Mouse (Mus musculus) hindbrain, embryonic 16.5 days (tissue): ENCODE data around the gene Tatdn2. TPM values are rescaled to one million over a fixed set of nuclear protein-coding genes. Genes with fewer than 3 reads are reported as not detected.
"Not testable (repeated sequence)": the region's sequence is repeated elsewhere in the genome, so short reads cannot be mapped to it uniquely, and the experiment has no call there.

Source experiments
- ATAC-seq: fragments of 200-750 bp; cut with Nextera tagmentation; 2 replicates; pipeline ENCODE4 v1.8.0; 2017; ENCODE audit warnings: moderate TSS enrichment, moderate library complexity
- H3K27ac ChIP-seq: fragments of 300-500 bp; sonication (generic); 2 replicates; pipeline ENCODE4 v1.5.1; 2014; ENCODE audit warnings: low read depth, mild to moderate bottlenecking, control low read depth, low read length, moderate library complexity
- H3K27me3 ChIP-seq: fragments of 300-500 bp; sonication (generic); replicated peaks from 2 replicates; pipeline ENCODE4 v1.6.1; 2014; ENCODE audit warnings: low read length; ENCODE audit not compliant: control insufficient read depth, insufficient read depth
- H3K36me3 ChIP-seq: fragments of 300-500 bp; sonication (generic); 2 replicates; pipeline ENCODE4 v1.6.1; 2014; ENCODE audit warnings: mild to moderate bottlenecking, low read length, moderate library complexity, mixed read lengths; ENCODE audit not compliant: control insufficient read depth, insufficient read depth
- H3K4me1 ChIP-seq: fragments of 300-500 bp; sonication (generic); 2 replicates; pipeline ENCODE4 v1.6.1; 2014; ENCODE audit warnings: low read depth, low read length; ENCODE audit not compliant: control insufficient read depth, insufficient read depth
- H3K4me2 ChIP-seq: fragments of 300-500 bp; sonication (generic); 2 replicates; pipeline ENCODE4 v1.6.1; 2014; ENCODE audit warnings: mild to moderate bottlenecking, low read length, control low read depth, moderate library complexity
- H3K4me3 ChIP-seq: fragments of 300-500 bp; sonication (generic); 2 replicates; pipeline ENCODE4 v1.5.1; 2014; ENCODE audit warnings: mild to moderate bottlenecking, low read length, control low read depth, moderate library complexity
- H3K9ac ChIP-seq: fragments of 300-500 bp; sonication (generic); 2 replicates; pipeline ENCODE4 v1.6.1; 2014; ENCODE audit warnings: low read depth, mild to moderate bottlenecking, control low read depth, low read length, moderate library complexity
- H3K9me3 ChIP-seq: fragments of 300-500 bp; sonication (generic); 2 replicates; pipeline ENCODE4 v1.6.1; 2014; ENCODE audit warnings: mild to moderate bottlenecking, low read length, moderate library complexity; ENCODE audit not compliant: control insufficient read depth
- WGBS: fragments of 180-500 bp; shearing (Covaris S2); extraction: QIAGEN DNeasy Blood & Tissue Kit; methylation state at CpG from one replicate; pipeline ENCODE4 v1.1.7; 2014; 5-methylcytosine and 5-hydroxymethylcytosine counted together
- polyA plus RNA-seq: library from polyadenylated mRNA; unstranded; fragments of >200 nt; fragmentation: Nextera tagmentation; extraction: Ambion mirVana; gene quantifications from 2 replicates; pipeline ENCODE4 v1.2.1, GENCODE M21; 2015

Tatdn2 gene
- polyA plus RNA-seq, 1 experiment from 2014 or later, result 0.56 TPM

DNA sequence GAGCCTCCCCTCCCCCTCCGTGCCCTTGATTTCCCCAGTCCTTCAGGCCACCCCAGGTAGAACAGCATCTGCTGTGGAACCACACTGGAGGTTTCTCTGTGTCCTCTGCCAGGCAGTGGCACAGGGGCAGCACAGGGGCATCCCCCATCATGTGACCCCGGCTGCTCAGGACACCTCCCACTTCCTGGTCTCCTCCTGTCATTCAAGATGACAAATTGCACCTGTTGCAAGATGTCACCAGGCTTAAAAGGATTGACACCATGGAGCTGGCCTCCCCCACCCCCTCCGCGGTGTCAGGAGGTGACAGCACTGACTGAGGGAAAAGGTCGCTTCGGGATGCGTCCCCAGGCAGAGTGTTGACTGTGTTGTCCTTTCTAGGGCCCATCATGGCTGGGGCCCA lies 27.0 kb upstream of the Tatdn2 start:
- Histone ChIP-seq H3K27me3 (no peaks in the 10 kb centered on the region), H3K9ac (no peak overlapping the region), H3K4me3 (no peak overlapping the region), H3K4me2 (no peak overlapping the region), H3K36me3 (no peaks in the 10 kb centered on the region), H3K27ac (no peak overlapping the region), H3K4me1 (no peaks in the 10 kb centered on the region), H3K9me3 (no peaks in the 10 kb centered on the region)
- no peak for ATAC-seq
- 70% methylated on average over 7 of the region's 7 CpGs for WGBS

DNA sequence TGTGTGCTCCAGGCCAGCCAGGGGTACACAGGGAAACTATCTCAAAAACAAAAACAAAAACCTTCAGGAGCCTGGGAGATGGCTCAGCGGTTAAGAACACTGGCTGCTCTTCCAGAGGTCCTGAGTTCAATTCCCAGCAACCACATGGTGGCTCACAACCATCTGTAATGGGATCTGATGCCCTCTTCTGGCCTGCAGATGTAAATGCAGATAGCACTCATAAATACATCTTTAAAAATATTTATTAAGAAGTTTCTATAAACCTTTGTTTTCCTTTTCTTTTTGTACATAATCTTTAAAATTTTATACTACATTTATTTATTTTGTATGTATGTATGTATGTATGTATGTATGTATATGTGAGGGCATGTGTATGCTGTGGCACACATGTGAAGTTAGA lies 24.8 kb upstream of the Tatdn2 start:
- not testable (repeated sequence) for H3K36me3 ChIP-seq, H3K4me1 ChIP-seq, H3K4me3 ChIP-seq, H3K4me2 ChIP-seq, ATAC-seq, H3K9me3 ChIP-seq, H3K27ac ChIP-seq, H3K9ac ChIP-seq, H3K27me3 ChIP-seq
- WGBS, result 83% methylated on average over 1 of the region's 1 CpGs

DNA sequence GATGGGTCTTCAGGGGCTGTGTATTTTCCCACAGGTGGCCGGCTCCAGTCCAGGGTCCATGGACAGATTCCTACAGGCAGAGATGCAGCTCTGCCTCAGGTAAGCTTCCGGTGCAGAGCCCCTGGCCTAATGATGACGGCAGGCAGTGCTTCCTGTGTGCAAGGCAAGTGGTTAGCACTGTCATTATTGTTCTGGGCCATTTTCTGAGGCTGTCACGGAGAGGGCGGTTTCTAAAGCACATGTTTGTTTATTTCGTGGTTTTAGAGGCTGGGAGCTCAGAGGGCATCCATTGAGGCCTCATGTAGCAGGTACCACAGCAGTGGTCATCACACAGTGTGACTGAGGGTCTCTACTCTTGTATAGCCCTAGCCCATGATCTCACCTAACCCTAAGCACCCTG lies 23.9 kb upstream of the Tatdn2 start:
- Histone ChIP-seq H3K4me2 (no peak overlapping the region), H3K4me1 (no peaks in the 10 kb centered on the region), H3K27me3 (no peaks in the 10 kb centered on the region), H3K36me3 (no peaks in the 10 kb centered on the region), H3K4me3 (no peak overlapping the region), H3K27ac (no peak overlapping the region), H3K9me3 (no peaks in the 10 kb centered on the region), H3K9ac (no peak overlapping the region)
- 84% methylated on average over 6 of the region's 6 CpGs for WGBS
- no peak for ATAC-seq

DNA sequence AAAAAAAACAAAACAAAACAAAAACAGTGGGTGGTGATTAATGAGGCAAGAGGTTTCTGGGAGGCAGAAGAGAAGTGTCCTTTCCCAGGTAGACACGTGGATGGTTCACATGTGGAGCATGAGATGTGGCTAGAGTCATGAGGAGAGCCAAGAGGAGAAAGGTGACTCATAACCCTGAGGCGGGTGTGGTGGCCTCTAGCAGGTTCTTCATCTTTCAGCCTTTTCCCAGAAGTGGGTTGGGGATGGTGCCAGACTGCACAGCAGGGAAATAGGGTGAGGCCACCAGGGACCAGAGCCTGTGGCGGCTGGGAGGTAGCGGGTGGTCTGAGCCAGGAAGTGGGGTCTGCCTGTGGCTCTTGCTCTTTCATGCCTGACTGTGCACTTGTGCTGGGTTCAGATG lies 21.6 kb upstream of the Tatdn2 start:
- H3K9ac ChIP-seq, result no peak overlapping the region
- 85% methylated on average over 4 of the region's 4 CpGs for WGBS
- H3K4me2 ChIP-seq, result no peak overlapping the region
- no peak overlapping the region for H3K27ac ChIP-seq
- H3K36me3 ChIP-seq, result no peaks in the 10 kb centered on the region
- H3K4me3 ChIP-seq, result no peak overlapping the region
- no peaks in the 10 kb centered on the region for H3K4me1 ChIP-seq
- H3K27me3 ChIP-seq, result no peaks in the 10 kb centered on the region
- H3K9me3 ChIP-seq, result no peaks in the 10 kb centered on the region
- no peak for ATAC-seq

DNA sequence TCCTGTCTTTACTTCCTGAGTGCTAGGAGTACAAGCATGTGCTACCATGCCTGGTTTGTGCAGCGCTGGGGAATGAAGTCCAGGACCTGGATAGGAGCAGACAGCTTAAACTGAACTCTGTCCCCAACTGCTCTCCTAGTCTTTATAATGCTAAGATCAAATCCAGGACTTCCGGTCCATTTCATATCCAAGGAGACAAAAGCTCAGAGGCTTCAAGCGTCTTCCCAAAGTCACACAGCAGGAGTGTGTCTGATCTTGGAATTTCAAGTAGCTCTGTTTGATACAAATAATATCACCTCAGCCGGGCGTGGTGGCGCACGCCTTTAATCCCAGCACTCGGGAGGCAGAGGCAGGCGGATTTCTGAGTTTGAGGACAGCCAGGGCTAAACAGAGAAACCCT lies 20.9 kb upstream of the Tatdn2 start:
- H3K9ac ChIP-seq, result no peak overlapping the region
- H3K4me1 ChIP-seq, result no peaks in the 10 kb centered on the region
- H3K9me3 ChIP-seq, result no peaks in the 10 kb centered on the region
- H3K27ac ChIP-seq, result no peak overlapping the region
- no peak overlapping the region for H3K4me3 ChIP-seq
- H3K27me3 ChIP-seq, result no peaks in the 10 kb centered on the region
- ATAC-seq, result no peak
- H3K36me3 ChIP-seq, result no peaks in the 10 kb centered on the region
- 93% methylated on average over 9 of the region's 9 CpGs for WGBS
- H3K4me2 ChIP-seq, result no peak overlapping the region

DNA sequence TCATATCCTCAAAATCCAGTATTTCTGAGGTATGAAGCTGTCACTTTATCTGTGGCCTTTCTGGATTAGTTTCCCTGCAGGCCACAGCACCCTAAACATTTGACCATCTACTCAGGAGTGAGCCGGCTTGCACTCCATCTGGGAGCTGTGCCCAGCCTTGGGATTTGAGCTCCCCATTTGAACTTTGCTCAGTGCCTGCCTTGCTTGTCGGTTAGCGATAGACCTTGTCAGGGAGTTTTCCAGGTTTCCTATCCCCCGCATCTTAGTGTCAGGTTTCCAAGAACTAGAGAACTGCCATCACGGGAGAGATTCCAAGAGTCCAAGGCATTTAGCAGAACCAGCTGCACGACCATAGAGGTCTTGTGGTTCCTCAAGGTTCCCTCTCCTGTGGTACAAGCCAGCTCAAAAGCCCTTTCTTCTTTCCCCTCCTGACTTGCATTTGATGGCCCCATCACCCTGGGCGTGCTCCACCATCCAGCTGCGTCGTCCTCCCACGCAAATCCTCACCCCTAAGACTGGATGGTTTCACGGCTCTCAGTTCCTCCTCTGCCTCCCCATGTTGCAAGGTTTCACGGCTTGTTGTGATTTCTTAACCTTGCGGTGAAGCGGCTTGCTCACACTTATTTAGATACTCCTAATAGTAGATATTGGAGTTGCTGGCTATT lies 19.6 kb upstream of the Tatdn2 start:
- Histone ChIP-seq H3K4me2 (no peak overlapping the region), H3K4me1 (no peaks in the 10 kb centered on the region), H3K27ac (no peak overlapping the region), H3K36me3 (no peaks in the 10 kb centered on the region), H3K9ac (no peak overlapping the region), H3K9me3 (no peaks in the 10 kb centered on the region), H3K4me3 (no peak overlapping the region), H3K27me3 (no peaks in the 10 kb centered on the region)
- WGBS, result 77% methylated on average over 14 of the region's 14 CpGs
- no peak for ATAC-seq

DNA sequence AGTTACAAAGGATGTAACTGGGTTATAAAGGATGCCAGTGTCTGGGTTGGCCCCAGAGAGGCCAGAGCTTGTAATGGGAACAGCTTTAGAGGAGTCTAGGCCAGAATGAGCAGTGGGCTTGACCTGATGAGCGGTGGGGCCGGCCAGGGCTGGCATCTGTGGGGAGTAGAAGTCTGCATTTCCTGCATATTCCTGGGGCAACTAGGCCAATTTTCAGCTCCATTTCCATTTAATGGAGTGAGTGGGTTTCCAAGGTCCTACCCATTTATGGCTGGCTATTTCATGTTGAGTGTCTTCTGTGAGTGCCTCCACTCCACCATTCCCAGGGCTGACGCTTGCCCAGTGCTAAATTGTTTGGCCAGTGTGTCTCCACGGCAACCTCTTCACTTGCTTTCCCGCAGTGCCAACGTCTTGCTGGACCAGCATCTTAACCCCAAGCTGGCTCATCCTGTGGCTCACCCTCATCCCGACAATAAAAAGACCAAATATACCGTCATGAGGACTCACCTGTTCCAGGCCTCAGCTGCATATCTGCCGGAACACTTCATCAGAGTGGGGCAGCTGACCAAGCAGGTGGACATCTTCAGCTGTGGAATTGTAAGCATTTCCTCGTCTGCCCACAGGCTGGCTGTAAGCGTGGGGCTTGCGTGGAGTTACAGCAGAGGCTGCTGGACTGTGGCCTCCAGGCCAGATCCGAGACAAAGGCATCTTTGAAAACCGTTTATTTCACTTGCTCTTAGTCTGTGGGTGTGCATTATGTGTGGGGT lies 18.4 kb upstream of the Tatdn2 start:
- ATAC-seq, result no peak
- Histone ChIP-seq H3K27me3 (no peaks in the 10 kb centered on the region), H3K4me1 (no peaks in the 10 kb centered on the region), H3K4me3 (no peak overlapping the region), H3K4me2 (no peak overlapping the region), H3K9me3 (no peaks in the 10 kb centered on the region), H3K36me3 (no peaks in the 10 kb centered on the region), H3K9ac (no peak overlapping the region), H3K27ac (no peak overlapping the region)
- 69% methylated on average over 14 of the region's 14 CpGs for WGBS

DNA sequence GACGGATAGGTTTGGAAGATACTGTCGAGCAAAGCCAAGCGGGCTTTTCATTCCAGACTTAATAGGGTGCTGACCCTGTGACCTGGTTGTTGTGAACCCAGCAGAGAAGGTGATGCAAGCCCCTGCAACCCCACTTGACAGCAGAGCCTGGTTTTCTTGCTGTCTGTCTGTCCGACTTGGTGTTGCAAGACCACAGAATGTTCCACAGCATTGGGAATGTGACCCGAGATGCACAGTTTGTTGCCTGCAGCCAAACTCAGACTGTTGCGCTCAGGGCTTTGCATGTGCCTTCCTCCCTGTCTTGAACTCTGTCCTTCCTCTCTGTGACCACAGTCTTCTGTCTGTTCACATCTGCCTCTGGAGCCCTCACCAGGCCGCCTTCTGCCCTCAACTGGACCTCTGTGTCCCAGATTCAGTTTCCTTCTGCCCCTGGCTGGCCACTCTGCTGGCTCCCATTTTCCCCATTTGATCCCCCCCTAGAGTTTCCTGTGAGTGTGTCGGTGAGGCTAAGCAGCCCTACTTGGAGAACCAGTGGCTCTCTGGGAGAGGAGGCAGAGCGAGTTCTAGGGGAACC lies 16.8 kb upstream of the Tatdn2 start:
- no peak for ATAC-seq
- no peak overlapping the region for H3K4me3 ChIP-seq
- H3K36me3 ChIP-seq, result no peaks in the 10 kb centered on the region
- H3K27me3 ChIP-seq, result no peaks in the 10 kb centered on the region
- H3K27ac ChIP-seq, result no peak overlapping the region
- H3K4me1 ChIP-seq, result no peaks in the 10 kb centered on the region
- WGBS, result 86% methylated on average over 9 of the region's 9 CpGs
- no peak overlapping the region for H3K4me2 ChIP-seq
- H3K9me3 ChIP-seq, result no peaks in the 10 kb centered on the region
- H3K9ac ChIP-seq, result no peak overlapping the region

DNA sequence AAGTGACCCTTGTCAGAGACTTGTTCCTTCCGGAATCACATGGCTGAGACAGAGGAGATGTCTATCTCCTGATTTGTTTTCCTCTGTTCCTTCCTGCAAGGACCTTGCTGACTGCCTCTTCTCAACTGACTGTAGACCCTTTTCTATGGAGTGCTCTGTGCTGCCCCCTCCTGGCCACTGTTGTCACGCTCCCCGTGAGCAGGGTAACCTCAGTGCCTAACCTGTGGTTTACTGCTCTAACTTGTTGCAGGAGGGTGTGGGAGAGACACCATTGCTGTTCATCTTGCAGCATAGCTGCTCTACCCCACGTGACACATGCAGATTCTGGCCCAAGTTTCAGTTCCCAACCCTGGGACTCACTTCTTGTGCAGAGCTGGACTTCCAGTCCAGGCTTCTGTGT lies 15.6 kb upstream of the Tatdn2 start:
- no peak overlapping the region for H3K27ac ChIP-seq
- WGBS, result 16% methylated on average over 4 of the region's 4 CpGs
- no peaks in the 10 kb centered on the region for H3K36me3 ChIP-seq
- no peaks in the 10 kb centered on the region for H3K4me1 ChIP-seq
- H3K9me3 ChIP-seq, result no peaks in the 10 kb centered on the region
- no peak overlapping the region for H3K9ac ChIP-seq
- no peak overlapping the region for H3K4me2 ChIP-seq
- 0 out of 2 replicates have a peak, but pooled peaks have one; percentile 54 for ATAC-seq
- no peak overlapping the region for H3K4me3 ChIP-seq
- H3K27me3 ChIP-seq, result no peaks in the 10 kb centered on the region
